In the genomic region with DNA sequence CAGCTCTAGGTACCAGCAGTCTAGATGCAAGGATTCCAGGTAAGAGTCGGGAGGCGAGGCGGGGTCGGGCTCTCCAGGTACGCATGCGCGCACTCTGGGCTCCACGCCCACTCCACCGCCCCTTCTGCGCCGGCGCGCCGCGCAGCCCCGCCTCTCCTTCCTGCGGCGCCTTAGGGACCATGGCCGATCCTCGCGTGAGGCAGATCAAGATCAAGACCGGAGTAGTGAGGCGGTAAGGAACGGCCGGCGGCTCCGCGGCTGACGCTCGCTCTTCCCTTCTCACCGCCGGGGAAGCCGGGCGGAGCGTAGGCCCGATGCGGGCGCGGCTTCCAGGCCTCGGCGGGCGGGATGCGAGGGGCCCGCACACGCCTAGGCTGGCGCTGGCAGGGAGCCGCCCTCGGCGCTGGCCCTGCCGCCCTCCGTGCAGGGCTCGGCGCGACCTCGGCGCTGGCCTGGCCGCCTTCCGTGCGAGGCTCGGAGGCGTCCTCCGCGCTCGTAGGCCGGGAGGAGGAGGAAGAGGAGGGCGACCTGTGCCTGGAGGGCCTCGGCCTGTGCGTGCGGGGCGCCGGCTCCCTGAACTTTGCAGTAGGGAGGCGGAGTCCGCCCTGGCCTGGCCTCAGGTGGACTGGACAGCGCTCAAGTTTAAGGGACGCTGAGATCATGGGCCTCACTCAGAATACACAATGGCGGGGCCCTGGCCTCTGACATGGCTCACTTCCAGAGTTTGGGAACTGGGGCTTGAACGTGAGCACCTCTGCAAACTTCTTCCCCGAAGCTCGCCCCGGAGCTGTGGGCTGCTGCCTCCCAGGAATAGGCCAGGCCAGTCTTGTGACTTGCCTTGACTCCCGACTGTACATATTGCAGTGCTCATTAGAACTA, we compare ENCODE assay signal across 8 mouse cellular contexts. TPM values are rescaled to one million over a fixed set of nuclear protein-coding genes. Genes with fewer than 3 reads are reported as not detected.
DNase-seq lines count a peak whose midpoint lies in the region; ATAC-seq and TF ChIP-seq lines count a peak whose summit lies in the region.

A gene (plus strand): TSS at position 140 of the 879 bp plus-strand sequence.

- H3K27ac ChIP-seq in gastrocnemius, adult 2 months = peak within 1 kb of the TSS; percentile 95
- H3K27ac ChIP-seq in hindbrain, postnatal 0 days = peak within 1 kb of the TSS; percentile 88
- H3K27ac ChIP-seq in left cerebral cortex, adult 2 months = peak within 1 kb of the TSS; percentile 87

- ATAC-seq in hindbrain, postnatal 0 days = peak; percentile 98
- ATAC-seq in megakaryocyte, adult 5-6 weeks (ENCODE audit: poor library complexity, severe bottlenecking) = peak; percentile 95

- H3K4me2 ChIP-seq in hindbrain, postnatal 0 days (ENCODE audit: low read depth, low read length) = peak within 1 kb of the TSS; percentile 86

- intact Hi-C loops in gastrocnemius, adult 2 months (cut with DNase I) = loop anchor here (5.0 kb wide), 1 partner anchor 48 kb away; no protein-coding TSS in a partner anchor
- intact Hi-C loops in left cerebral cortex, adult 2 months (cut with DNase I) = no loop called here

- WGBS in hindbrain, postnatal 0 days = under 1% methylated on average over 79 of the region's 81 CpGs

- no peaks in the 10 kb centered on the region for H3K36me3 ChIP-seq in hindbrain, postnatal 0 days (ENCODE audit: insufficient read depth, low read length)

- H3K4me1 ChIP-seq in hindbrain, postnatal 0 days (ENCODE audit: insufficient read depth, low read length) = peaks cover 7% of the 10 kb centered on the region; the same call in 1 of the 2 replicates

- no peaks in the 10 kb centered on the region for H3K9me3 ChIP-seq in hindbrain, postnatal 0 days (ENCODE audit: low read length)

- H3K9ac ChIP-seq in hindbrain, postnatal 0 days (replicated peaks; ENCODE audit: low read length) = peak within 1 kb of the TSS; percentile 94

- DNase-seq in WW6 (ENCODE audit: low read depth, low spot score) = peak; percentile 81
- peak; percentile 64 to 89 for DNase-seq in cerebellum, postnatal 4 days (ENCODE audit: low spot score in 2 of 2)
- peak; percentile 92 for DNase-seq in gastrocnemius, adult 2 months
- peak; percentile 93 for DNase-seq in hindbrain, postnatal 0 days (ENCODE audit: low spot score)
- DNase-seq in left cerebral cortex, adult 2 months (ENCODE audit: extremely low spot score in 1 of 2, low spot score in 2 of 2) = peak; percentile 86 to 88
- DNase-seq in right cerebral cortex, adult 2 months (ENCODE audit: low spot score in 2 of 2) = peak; percentile 82 to 85
- peak; percentile 88 for DNase-seq in urinary bladder, postnatal 14 days (ENCODE audit: low spot score)

- no peak for TF ChIP-seq CTCF in gastrocnemius, adult 2 months (IDR thresholded peaks at IDR 0.05)
- TF ChIP-seq CTCF in hindbrain, postnatal 0 days (IDR thresholded peaks at IDR 0.05; ENCODE audit: low read depth) = no peak
- TF ChIP-seq CTCF in left cerebral cortex, adult 2 months (IDR thresholded peaks at IDR 0.05) = no peak

- peak within 1 kb of the TSS; percentile 97 for H3K4me3 ChIP-seq in gastrocnemius, adult 2 months
- peak within 1 kb of the TSS; percentile 67 for H3K4me3 ChIP-seq in hindbrain, postnatal 0 days (ENCODE audit: low read length)
- peak within 1 kb of the TSS; percentile 87 for H3K4me3 ChIP-seq in left cerebral cortex, adult 2 months

- H3K27me3 ChIP-seq in hindbrain, postnatal 0 days (ENCODE audit: insufficient read depth, low read length) = no peaks in the 10 kb centered on the region

RNA-seq across cellular contexts. Expression of the gene that starts here (rescaled TPM):
- 10 to 100 TPM; 50.9 to 79.1 TPM for total RNA-seq in gastrocnemius, adult 2 months (2021)
- 107 and 127 TPM in 2 replicates for total RNA-seq in hindbrain, postnatal 0 days (2014; rRNA removed)
- polyA plus RNA-seq in hindbrain, postnatal 0 days (2015; fragmentation: Nextera tagmentation; extraction: Ambion mirVana) = 344 and 349 TPM in 2 replicates
- total RNA-seq in left cerebral cortex, adult 2 months (2021) = 100 to 1,000 TPM; 117 to 121 TPM
- total RNA-seq in megakaryocyte, adult 5-6 weeks (2015) = 132 and 172 TPM in 2 replicates
- 114 and 136 TPM in 2 replicates for total RNA-seq in megakaryocyte, adult 5-6 weeks (2017)

Comparison
In these comparisons a context has a peak if more than half of its experiments do, and no peak if none do; other contexts are left out.
1. Peak in every context shown above with its lines: DNase-seq, ATAC-seq, H3K4me3 ChIP-seq and H3K27ac ChIP-seq.